Mouse (Mus musculus): ENCODE data around the gene Acadvl. TPM values are rescaled to one million over a fixed set of nuclear protein-coding genes. Genes with fewer than 3 reads are reported as not detected.

Gene Acadvl
- polyA plus RNA-seq, 1 experiment = 104 TPM

DNA sequence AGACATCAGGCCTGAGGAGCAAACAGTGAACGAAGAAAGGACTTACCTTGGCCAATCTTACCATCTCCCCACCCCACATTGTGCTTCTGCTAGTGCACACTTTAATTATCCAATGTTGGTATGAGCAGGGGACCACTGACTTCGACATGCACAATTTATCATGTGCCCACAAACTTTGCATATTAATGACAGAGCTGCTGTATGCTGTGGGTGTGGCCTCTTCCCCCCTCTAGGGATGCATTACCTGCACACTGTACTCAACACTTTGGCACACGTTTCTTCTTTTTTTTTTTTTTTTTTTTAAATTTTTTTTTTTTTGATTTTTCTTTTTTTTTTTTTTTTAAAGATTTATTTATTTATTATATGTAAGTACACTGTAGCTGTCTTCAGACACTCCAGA, 44.4 kb downstream of the Acadvl start:
- Histone ChIP-seq H3K27ac (ENCODE audit: insufficient read depth, low read length) (no peak overlapping the region), H3K27me3 (ENCODE audit: control insufficient read depth, insufficient read depth, low read length) (peaks cover 2% of the 10 kb centered on the region; the same call in 1 of the 2 replicates), H3K4me3 (replicated peaks; ENCODE audit: insufficient read depth, low read depth, low read length) (no peak overlapping the region), H3K4me1 (ENCODE audit: control insufficient read depth, insufficient read depth, low read length) (no peaks in the 10 kb centered on the region)
- whole genome bisulfite sequencing = 80% methylated on average over 3 of the region's 3 CpGs
- TF ChIP-seq CTCF (IDR thresholded peaks at IDR 0.05; ENCODE audit: borderline replicate concordance, insufficient read depth, low read depth, low read length) = no peak
- TF ChIP-seq POLR2A (IDR thresholded peaks at IDR 0.05; ENCODE audit: borderline replicate concordance, insufficient read depth, low read length) = no peak
- DNase-seq = no peak

DNA sequence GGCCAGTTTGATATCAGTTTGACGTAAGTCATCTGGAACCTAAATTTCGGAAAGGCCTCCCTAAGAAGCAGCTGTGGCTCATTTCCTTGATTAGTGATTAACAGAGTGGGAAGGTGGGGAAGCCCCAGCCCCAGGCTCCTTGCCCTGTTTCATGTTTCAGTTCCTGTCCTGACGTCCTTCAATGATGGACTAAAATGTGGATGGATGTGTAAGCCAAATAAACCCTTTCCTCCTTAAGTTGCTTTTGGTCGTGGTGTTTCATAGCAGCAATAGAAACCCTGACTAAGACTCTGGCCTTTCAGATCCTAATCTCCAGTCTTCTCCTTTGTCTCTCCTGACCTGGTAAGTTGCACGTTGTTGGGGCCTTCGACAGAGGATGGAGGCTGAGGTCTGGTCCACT, 45.0 kb downstream of the Acadvl start:
- no peak for DNase-seq
- Histone ChIP-seq H3K4me1 (ENCODE audit: control insufficient read depth, insufficient read depth, low read length) (no peaks in the 10 kb centered on the region), H3K4me3 (replicated peaks; ENCODE audit: insufficient read depth, low read depth, low read length) (no peak overlapping the region), H3K27ac (ENCODE audit: insufficient read depth, low read length) (no peak overlapping the region), H3K27me3 (ENCODE audit: control insufficient read depth, insufficient read depth, low read length) (peaks cover 2% of the 10 kb centered on the region; the same call in 1 of the 2 replicates)
- TF ChIP-seq CTCF (IDR thresholded peaks at IDR 0.05; ENCODE audit: borderline replicate concordance, insufficient read depth, low read depth, low read length) = no peak
- TF ChIP-seq POLR2A (IDR thresholded peaks at IDR 0.05; ENCODE audit: borderline replicate concordance, insufficient read depth, low read length) = no peak
- WGBS = 89% methylated on average over 6 of the region's 6 CpGs

GRCm38 (mm10) chr11:69968793-69969192, 46.4 kb downstream of the Acadvl start:
- TF ChIP-seq POLR2A (IDR thresholded peaks at IDR 0.05; ENCODE audit: borderline replicate concordance, insufficient read depth, low read length) = no peak
- TF ChIP-seq CTCF (IDR thresholded peaks at IDR 0.05; ENCODE audit: borderline replicate concordance, insufficient read depth, low read depth, low read length) = no peak
- Histone ChIP-seq H3K27ac (ENCODE audit: insufficient read depth, low read length) (no peak overlapping the region), H3K4me1 (ENCODE audit: control insufficient read depth, insufficient read depth, low read length) (no peaks in the 10 kb centered on the region), H3K4me3 (replicated peaks; ENCODE audit: insufficient read depth, low read depth, low read length) (no peak overlapping the region), H3K27me3 (ENCODE audit: control insufficient read depth, insufficient read depth, low read length) (peaks cover 5% of the 10 kb centered on the region; the same call in 1 of the 2 replicates)
- 90% methylated on average over 4 of the region's 4 CpGs for WGBS
- DNase-seq = no peak

GRCm38 (mm10) chr11:69966860-69967517, 48.2 kb downstream of the Acadvl start:
- no peak overlapping the region for H3K27ac ChIP-seq (ENCODE audit: insufficient read depth, low read length)
- no peak overlapping the region for H3K4me3 ChIP-seq (replicated peaks; ENCODE audit: insufficient read depth, low read depth, low read length)
- TF ChIP-seq POLR2A (IDR thresholded peaks at IDR 0.05; ENCODE audit: borderline replicate concordance, insufficient read depth, low read length) = no peak
- no peak for TF ChIP-seq CTCF (IDR thresholded peaks at IDR 0.05; ENCODE audit: borderline replicate concordance, insufficient read depth, low read depth, low read length)
- no peak for DNase-seq
- H3K27me3 ChIP-seq (ENCODE audit: control insufficient read depth, insufficient read depth, low read length) = peaks cover 5% of the 10 kb centered on the region; the same call in 1 of the 2 replicates
- WGBS = 37% methylated on average over 17 of the region's 17 CpGs
- H3K4me1 ChIP-seq (ENCODE audit: control insufficient read depth, insufficient read depth, low read length) = no peaks in the 10 kb centered on the region

DNA sequence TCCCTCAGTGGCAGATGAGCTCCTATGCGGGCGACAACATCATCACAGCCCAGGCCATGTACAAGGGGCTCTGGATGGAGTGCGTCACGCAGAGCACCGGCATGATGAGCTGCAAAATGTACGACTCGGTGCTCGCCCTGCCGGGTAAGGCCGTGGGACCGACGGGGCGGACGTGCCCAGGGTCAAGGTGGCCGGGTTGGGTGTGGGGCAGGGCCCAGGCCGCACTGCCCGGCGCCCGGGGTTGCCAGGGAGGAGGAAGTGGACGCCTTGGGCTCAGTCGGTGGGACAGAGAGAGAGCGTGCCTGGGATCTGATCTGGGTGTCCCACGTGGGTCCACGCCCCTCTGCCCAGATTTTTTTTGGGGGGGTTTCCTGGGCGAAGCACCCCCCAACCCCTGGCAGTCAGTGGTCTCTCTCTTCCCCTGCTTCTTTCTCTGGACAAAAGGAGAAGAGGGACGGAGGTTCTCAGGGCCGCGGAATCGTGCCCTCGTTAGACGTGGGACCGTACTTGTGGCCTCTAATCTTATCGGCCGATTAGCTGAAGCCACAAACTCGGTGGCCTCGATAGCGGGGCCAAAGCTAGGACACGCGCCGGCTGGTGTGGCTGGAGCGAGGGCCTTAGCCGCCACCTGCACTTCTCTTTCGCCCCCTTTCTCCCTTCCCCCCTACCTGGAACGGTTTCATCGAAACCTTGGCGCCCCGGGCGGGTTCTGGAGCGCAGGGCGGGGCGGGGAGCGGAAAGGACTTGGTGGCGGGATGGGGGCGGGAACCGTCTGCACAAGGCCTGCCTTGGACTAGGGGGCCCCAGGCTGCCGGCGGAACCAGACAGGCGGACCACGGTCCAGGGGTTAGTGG, 49.0 kb downstream of the Acadvl start:
- TF ChIP-seq CTCF (IDR thresholded peaks at IDR 0.05; ENCODE audit: borderline replicate concordance, insufficient read depth, low read depth, low read length) (no peak), POLR2A (IDR thresholded peaks at IDR 0.05; ENCODE audit: borderline replicate concordance, insufficient read depth, low read length) (no peak)
- 3% methylated on average over 59 of the region's 59 CpGs for WGBS
- DNase-seq = no peak
- Histone ChIP-seq H3K4me3 (replicated peaks; ENCODE audit: insufficient read depth, low read depth, low read length) (no peak overlapping the region), H3K27ac (ENCODE audit: insufficient read depth, low read length) (no peak overlapping the region), H3K27me3 (ENCODE audit: control insufficient read depth, insufficient read depth, low read length) (peaks cover 5% of the 10 kb centered on the region; the same call in 1 of the 2 replicates), H3K4me1 (ENCODE audit: control insufficient read depth, insufficient read depth, low read length) (no peaks in the 10 kb centered on the region)

DNA sequence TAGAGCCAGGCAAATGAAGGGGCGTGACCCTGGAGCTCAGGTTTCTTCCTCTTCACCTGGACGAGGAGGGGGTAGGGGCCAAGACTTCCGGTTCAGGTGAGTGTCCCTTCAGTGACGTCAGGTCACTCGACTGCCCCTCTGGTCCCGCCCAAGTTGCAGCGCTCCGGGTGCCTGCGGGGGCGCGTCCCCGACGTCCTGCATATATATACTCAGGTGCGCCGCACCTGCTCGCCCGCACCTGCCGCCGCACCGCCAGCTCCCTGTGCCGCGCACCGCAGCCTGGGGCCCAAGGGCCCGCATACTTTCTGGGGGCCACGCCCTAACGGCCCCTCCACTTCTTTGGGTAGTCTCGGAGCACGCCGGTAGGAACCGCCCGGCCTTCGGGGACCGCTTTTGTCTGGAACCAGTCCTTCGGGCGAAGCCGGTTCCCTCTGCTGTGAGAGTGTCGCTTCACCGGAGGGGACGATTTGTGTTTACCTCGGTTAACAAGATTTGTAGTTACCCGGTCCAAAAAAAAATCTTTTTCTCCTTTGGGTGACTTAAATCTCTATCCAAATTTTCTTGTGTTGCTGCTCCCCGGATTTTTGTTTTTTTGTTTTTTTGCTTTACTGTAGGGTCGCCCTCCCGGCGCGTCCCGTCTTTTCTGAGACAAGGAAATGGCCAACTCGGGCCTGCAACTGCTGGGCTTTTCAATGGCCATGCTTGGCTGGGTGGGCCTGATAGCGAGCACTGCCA, 49.8 kb downstream of the Acadvl start:
- Histone ChIP-seq H3K27me3 (ENCODE audit: control insufficient read depth, insufficient read depth, low read length) (peaks cover 5% of the 10 kb centered on the region; the same call in 1 of the 2 replicates), H3K27ac (ENCODE audit: insufficient read depth, low read length) (no peak overlapping the region), H3K4me1 (ENCODE audit: control insufficient read depth, insufficient read depth, low read length) (no peaks in the 10 kb centered on the region), H3K4me3 (replicated peaks; ENCODE audit: insufficient read depth, low read depth, low read length) (no peak overlapping the region)
- TF ChIP-seq POLR2A (IDR thresholded peaks at IDR 0.05; ENCODE audit: borderline replicate concordance, insufficient read depth, low read length) (no peak), CTCF (IDR thresholded peaks at IDR 0.05; ENCODE audit: borderline replicate concordance, insufficient read depth, low read depth, low read length) (no peak)
- no peak for DNase-seq
- 3% methylated on average over 49 of the region's 49 CpGs for WGBS

- TF ChIP-seq POLR2A (IDR thresholded peaks at IDR 0.05; ENCODE audit: borderline replicate concordance, insufficient read depth, low read length) = no peak
- no peak for TF ChIP-seq CTCF (IDR thresholded peaks at IDR 0.05; ENCODE audit: borderline replicate concordance, insufficient read depth, low read depth, low read length)
- no peak within 1 kb of the TSS for H3K27ac ChIP-seq (ENCODE audit: insufficient read depth, low read length)
- 14% methylated on average over 24 of the region's 24 CpGs for WGBS
- no peak for DNase-seq
- no peaks in the 10 kb centered on the region for H3K4me1 ChIP-seq (ENCODE audit: control insufficient read depth, insufficient read depth, low read length)
- no peak within 1 kb of the TSS for H3K4me3 ChIP-seq (replicated peaks; ENCODE audit: insufficient read depth, low read depth, low read length)
- H3K27me3 ChIP-seq (ENCODE audit: control insufficient read depth, insufficient read depth, low read length) = peaks cover 5% of the 10 kb centered on the region; the same call in 1 of the 2 replicates
These were observed 50.5 kb downstream of the Acadvl start, which contains the start of gene Cldn7 for GRCm38 (mm10) chr11:69964650-69965270. TSS of gene Cldn7 (plus strand) at chr11:69964779.
